Mouse (Mus musculus): ENCODE data around the gene Fabp6.

- TF ChIP-seq ZC3H11A (IDR thresholded peaks at IDR 0.05; ENCODE audit: borderline replicate concordance, low read depth, low read length) (no peak), MAFK (IDR thresholded peaks at IDR 0.05; ENCODE audit: insufficient read depth, low read depth, low read length) (no peak), HCFC1 (IDR thresholded peaks at IDR 0.05; ENCODE audit: borderline replicate concordance, insufficient read depth, low read length) (no peak), CHD2 (IDR thresholded peaks at IDR 0.05; ENCODE audit: low read depth, low read length) (no peak), ZNF384 (IDR thresholded peaks at IDR 0.05; ENCODE audit: low read depth, low read length) (no peak)
Observed at GRCm38 (mm10) chr11:43601440-43601839, at the start of gene Fabp6.

All from ES-E14 (cell line).